Mouse (Mus musculus) thymus, postnatal 4 days (tissue): ENCODE data around the gene Card10.

ENCODE experiments used
- DNase-seq: peaks from one replicate; pipeline ENCODE4 v3.0.0; 2021

Card10 gene

GRCm38 (mm10) chr15:78770234-78770982 is 32.4 kb downstream of the Card10 start:
- DNase-seq = no peak

GRCm38 (mm10) chr15:78769064-78769463 is 33.8 kb downstream of the Card10 start:
- no peak for DNase-seq

- DNase-seq = no peak
Observed at GRCm38 (mm10) chr15:78763704-78764103, 39.1 kb downstream of the Card10 start.

- DNase-seq = no peak
Observed at GRCm38 (mm10) chr15:78763210-78763609, 39.6 kb downstream of the Card10 start.

- no peak for DNase-seq
Observed at GRCm38 (mm10) chr15:78761112-78761511, 41.7 kb downstream of the Card10 start.

GRCm38 (mm10) chr15:78758132-78758531 is 44.7 kb downstream of the Card10 start:
- no peak for DNase-seq

- no peak for DNase-seq
Observed at GRCm38 (mm10) chr15:78755966-78756725, 46.7 kb downstream of the Card10 start.

- no peak for DNase-seq
Observed at GRCm38 (mm10) chr15:78755226-78755625, 47.6 kb downstream of the Card10 start.

GRCm38 (mm10) chr15:78754144-78754543 is 48.7 kb downstream of the Card10 start:
- no peak for DNase-seq

- no peak for DNase-seq
Observed at GRCm38 (mm10) chr15:78752991-78753390, 49.9 kb downstream of the Card10 start.

- no peak for DNase-seq
Observed at GRCm38 (mm10) chr15:78750608-78751350, 52.1 kb downstream of the Card10 start.

- DNase-seq = no peak
Observed at GRCm38 (mm10) chr15:78749855-78750254, 53.0 kb downstream of the Card10 start.

GRCm38 (mm10) chr15:78744206-78744605 is 58.6 kb downstream of the Card10 start:
- peak; percentile 91 for DNase-seq

GRCm38 (mm10) chr15:78742831-78743230 is 60.0 kb downstream of the Card10 start:
- no peak for DNase-seq

GRCm38 (mm10) chr15:78740662-78741061 is 62.2 kb downstream of the Card10 start:
- no peak for DNase-seq

GRCm38 (mm10) chr15:78737146-78737545 is 65.7 kb downstream of the Card10 start:
- DNase-seq = no peak

- no peak for DNase-seq
Observed at GRCm38 (mm10) chr15:78736681-78737100, 66.2 kb downstream of the Card10 start.

- DNase-seq = no peak
Observed at GRCm38 (mm10) chr15:78736181-78736579, 66.7 kb downstream of the Card10 start.

- no peak for DNase-seq
Observed at GRCm38 (mm10) chr15:78735431-78736180, 67.2 kb downstream of the Card10 start.

GRCm38 (mm10) chr15:78731830-78732229 is 71.0 kb downstream of the Card10 start:
- no peak for DNase-seq

GRCm38 (mm10) chr15:78730315-78731049 is 72.4 kb downstream of the Card10 start:
- DNase-seq = peak; percentile 70

- DNase-seq = peak; percentile 63
Observed at GRCm38 (mm10) chr15:78726697-78727096, 76.1 kb downstream of the Card10 start.
